Mouse (Mus musculus): ENCODE data around the gene Gigyf2. TPM values are rescaled to one million over a fixed set of nuclear protein-coding genes. Genes with fewer than 3 reads are reported as not detected.
A peak's percentile ranks its signal among the peaks of the same experiment; 100 is the strongest.

Gene Gigyf2
- polyA plus RNA-seq, 1 experiment from 2014 or later: 62.9 TPM

DNA sequence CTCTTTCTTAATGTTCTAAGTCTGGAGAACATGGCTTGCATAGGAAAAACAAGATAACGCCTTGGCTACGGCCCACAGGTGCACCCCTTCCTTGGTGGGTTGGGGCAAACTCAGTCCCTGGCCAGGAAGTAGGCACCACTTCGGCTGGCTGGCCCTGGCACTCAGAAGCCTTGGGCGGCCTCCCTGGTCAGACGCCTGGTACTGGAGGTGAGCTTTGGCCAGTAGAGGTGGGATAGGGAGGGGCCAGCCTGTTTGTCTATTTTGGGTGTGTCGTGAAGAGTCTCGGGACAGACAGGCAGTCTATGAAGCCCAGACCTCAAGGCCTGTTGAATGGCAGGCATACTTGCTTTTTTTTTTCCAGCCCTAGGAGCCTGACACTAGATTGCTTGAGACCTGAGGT lies 145.8 kb downstream of the Gigyf2 start:
- Histone ChIP-seq H3K27me3 (ENCODE audit: control insufficient read depth, insufficient read depth, low read length) (peaks cover 17% of the 10 kb centered on the region), H3K36me3 (ENCODE audit: control insufficient read depth, insufficient read depth, low read length) (no peaks in the 10 kb centered on the region), H3K9ac (ENCODE audit: low read length) (no peak overlapping the region), H3K4me3 (ENCODE audit: low read depth, low read length) (no peak overlapping the region), H3K9me3 (ENCODE audit: control insufficient read depth, low read length) (no peaks in the 10 kb centered on the region), H3K27ac (ENCODE audit: low read depth, low read length) (no peak overlapping the region), H3K4me1 (ENCODE audit: control insufficient read depth, insufficient read depth, low read length) (peaks cover 5% of the 10 kb centered on the region), H3K4me2 (ENCODE audit: low read depth) (no peak overlapping the region)
- DNase-seq (ENCODE audit: low spot score) (no peak), ATAC-seq (ENCODE audit: insufficient read depth, low FRiP score, low TSS enrichment) (no peak)
- WGBS: 82% methylated on average over 7 of the region's 7 CpGs

DNA sequence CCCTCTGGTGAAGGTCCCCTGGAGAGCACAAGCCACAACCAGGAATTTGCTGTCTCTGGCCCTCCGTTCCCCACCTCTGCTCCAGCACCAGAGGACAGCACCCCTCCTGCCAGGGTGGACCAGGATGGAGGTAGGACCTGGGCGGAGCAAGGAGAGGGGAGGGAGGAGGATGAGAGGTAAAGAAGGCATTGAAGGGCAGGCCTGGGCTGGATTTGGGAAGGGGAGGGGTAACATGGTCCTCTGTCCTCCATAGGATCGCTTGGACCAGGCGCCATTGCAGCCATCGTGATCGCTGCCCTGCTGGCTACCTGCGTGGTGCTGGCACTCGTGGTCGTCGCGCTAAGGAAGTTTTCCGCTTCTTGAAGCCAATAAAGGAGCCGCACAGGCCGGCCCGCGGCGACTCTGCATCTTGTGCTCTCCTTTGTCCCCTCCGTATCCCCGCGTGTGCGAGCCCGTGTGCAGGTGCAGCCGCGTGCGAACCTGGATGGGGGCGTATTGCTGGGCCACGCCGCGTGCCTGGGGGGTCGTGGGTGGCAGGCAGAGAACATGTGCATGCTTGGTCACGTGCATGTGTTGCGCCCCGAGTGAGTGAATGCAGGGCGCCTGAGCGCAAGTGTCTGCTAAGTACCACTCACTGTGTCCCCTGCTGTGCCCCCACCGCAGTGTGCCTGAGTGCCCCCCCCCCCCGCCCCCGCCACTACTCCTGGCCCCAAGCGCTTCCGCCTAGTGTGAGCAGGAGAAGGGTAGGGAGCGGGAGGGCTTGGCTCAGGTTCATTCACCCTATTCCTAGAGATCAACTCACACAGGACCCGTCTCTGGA lies 148.5 kb downstream of the Gigyf2 start:
- no peaks in the 10 kb centered on the region for H3K36me3 ChIP-seq (ENCODE audit: control insufficient read depth, insufficient read depth, low read length)
- H3K4me1 ChIP-seq (ENCODE audit: control insufficient read depth, insufficient read depth, low read length): peaks cover 5% of the 10 kb centered on the region
- DNase-seq (ENCODE audit: low spot score): peak; percentile 32
- peak overlapping the region; percentile 71 for H3K4me2 ChIP-seq (ENCODE audit: low read depth)
- WGBS: 3% methylated on average over 40 of the region's 42 CpGs
- H3K9ac ChIP-seq (ENCODE audit: low read length): peak overlapping the region; percentile 47
- no peak overlapping the region for H3K27ac ChIP-seq (ENCODE audit: low read depth, low read length)
- H3K9me3 ChIP-seq (ENCODE audit: control insufficient read depth, low read length): no peaks in the 10 kb centered on the region
- H3K4me3 ChIP-seq (ENCODE audit: low read depth, low read length): peak overlapping the region; percentile 32
- H3K27me3 ChIP-seq (ENCODE audit: control insufficient read depth, insufficient read depth, low read length): peaks cover 17% of the 10 kb centered on the region
- ATAC-seq (ENCODE audit: insufficient read depth, low FRiP score, low TSS enrichment): no peak; the same call in 1 of the 2 replicates

- Histone ChIP-seq H3K9me3 (ENCODE audit: control insufficient read depth, low read length) (no peaks in the 10 kb centered on the region), H3K4me1 (ENCODE audit: control insufficient read depth, insufficient read depth, low read length) (no peaks in the 10 kb centered on the region), H3K27ac (ENCODE audit: low read depth, low read length) (no peak overlapping the region), H3K4me2 (ENCODE audit: low read depth) (no peak overlapping the region), H3K4me3 (ENCODE audit: low read depth, low read length) (no peak overlapping the region), H3K9ac (ENCODE audit: low read length) (no peak overlapping the region), H3K27me3 (ENCODE audit: control insufficient read depth, insufficient read depth, low read length) (no peaks in the 10 kb centered on the region), H3K36me3 (ENCODE audit: control insufficient read depth, insufficient read depth, low read length) (no peaks in the 10 kb centered on the region)
- no peak for DNase-seq (ENCODE audit: low spot score)
- ATAC-seq (ENCODE audit: insufficient read depth, low FRiP score, low TSS enrichment): no peak
- 85% methylated on average over 4 of the region's 4 CpGs for WGBS
Measured at GRCm38 (mm10) chr1:87482546-87482945, 155.7 kb downstream of the Gigyf2 start.

DNA sequence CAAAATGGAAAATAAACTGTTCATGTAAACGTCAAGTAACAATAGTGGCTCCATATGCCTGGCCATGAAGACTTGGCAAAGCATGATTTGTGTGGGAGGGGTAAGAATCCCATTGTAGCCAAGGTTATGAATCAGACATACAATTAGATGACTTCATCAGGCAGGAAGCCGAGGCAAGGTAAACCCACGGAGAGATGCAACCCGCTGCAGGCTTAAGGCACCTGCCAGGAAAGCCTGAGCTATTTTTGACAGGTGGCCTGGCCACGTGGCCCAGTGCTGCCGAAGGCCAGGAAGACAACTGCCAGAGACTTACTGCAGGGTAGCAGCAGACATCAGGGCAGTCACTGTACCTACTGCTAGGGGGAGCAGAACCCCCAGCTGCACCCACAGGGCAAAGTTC lies 159.6 kb downstream of the Gigyf2 start:
- no peak overlapping the region for H3K4me3 ChIP-seq (ENCODE audit: low read depth, low read length)
- H3K9ac ChIP-seq (ENCODE audit: low read length): no peak overlapping the region
- DNase-seq (ENCODE audit: low spot score) (no peak), ATAC-seq (ENCODE audit: insufficient read depth, low FRiP score, low TSS enrichment) (no peak)
- H3K27ac ChIP-seq (ENCODE audit: low read depth, low read length): no peak overlapping the region
- no peak overlapping the region for H3K4me2 ChIP-seq (ENCODE audit: low read depth)
- H3K9me3 ChIP-seq (ENCODE audit: control insufficient read depth, low read length): no peaks in the 10 kb centered on the region
- H3K4me1 ChIP-seq (ENCODE audit: control insufficient read depth, insufficient read depth, low read length): no peaks in the 10 kb centered on the region
- H3K27me3 ChIP-seq (ENCODE audit: control insufficient read depth, insufficient read depth, low read length): no peaks in the 10 kb centered on the region
- WGBS: 81% methylated on average over 6 of the region's 6 CpGs
- H3K36me3 ChIP-seq (ENCODE audit: control insufficient read depth, insufficient read depth, low read length): no peaks in the 10 kb centered on the region

- Histone ChIP-seq H3K4me3 (ENCODE audit: low read depth, low read length) (no peak overlapping the region), H3K27ac (ENCODE audit: low read depth, low read length) (no peak overlapping the region), H3K36me3 (ENCODE audit: control insufficient read depth, insufficient read depth, low read length) (no peaks in the 10 kb centered on the region), H3K27me3 (ENCODE audit: control insufficient read depth, insufficient read depth, low read length) (no peaks in the 10 kb centered on the region), H3K4me1 (ENCODE audit: control insufficient read depth, insufficient read depth, low read length) (no peaks in the 10 kb centered on the region), H3K4me2 (ENCODE audit: low read depth) (no peak overlapping the region), H3K9me3 (ENCODE audit: control insufficient read depth, low read length) (no peaks in the 10 kb centered on the region), H3K9ac (ENCODE audit: low read length) (no peak overlapping the region)
- WGBS: 93% methylated on average over 3 of the region's 3 CpGs
- DNase-seq (ENCODE audit: low spot score) (no peak), ATAC-seq (ENCODE audit: insufficient read depth, low FRiP score, low TSS enrichment) (no peak)
Measured at GRCm38 (mm10) chr1:87492285-87492684, 165.5 kb downstream of the Gigyf2 start.

- no peaks in the 10 kb centered on the region for H3K36me3 ChIP-seq (ENCODE audit: control insufficient read depth, insufficient read depth, low read length)
- DNase-seq (ENCODE audit: low spot score) (no peak), ATAC-seq (ENCODE audit: insufficient read depth, low FRiP score, low TSS enrichment) (no peak)
- no peaks in the 10 kb centered on the region for H3K9me3 ChIP-seq (ENCODE audit: control insufficient read depth, low read length)
- H3K27me3 ChIP-seq (ENCODE audit: control insufficient read depth, insufficient read depth, low read length): no peaks in the 10 kb centered on the region
- H3K9ac ChIP-seq (ENCODE audit: low read length): no peak overlapping the region
- H3K4me1 ChIP-seq (ENCODE audit: control insufficient read depth, insufficient read depth, low read length): no peaks in the 10 kb centered on the region
- H3K4me3 ChIP-seq (ENCODE audit: low read depth, low read length): no peak overlapping the region
- WGBS: 79% methylated on average over 4 of the region's 4 CpGs
- no peak overlapping the region for H3K27ac ChIP-seq (ENCODE audit: low read depth, low read length)
- H3K4me2 ChIP-seq (ENCODE audit: low read depth): no peak overlapping the region
Measured at GRCm38 (mm10) chr1:87493542-87493941, 166.7 kb downstream of the Gigyf2 start.

Other genes with a start within 250 kb of the Gigyf2 start
- gene Alppl2, start 237.1 kb upstream of the Gigyf2 start, polyA plus RNA-seq (2014; fragmentation: Nextera tagmentation; extraction: Ambion mirVana): not detected in 2 replicates
- gene Alpi, start 225.4 kb upstream of the Gigyf2 start, polyA plus RNA-seq (2014; fragmentation: Nextera tagmentation; extraction: Ambion mirVana): not detected in 2 replicates
- not detected in 2 replicates for gene Akp3, start 202.0 kb upstream of the Gigyf2 start, polyA plus RNA-seq (2014; fragmentation: Nextera tagmentation; extraction: Ambion mirVana)
- 28.3 and 36.8 TPM in 2 replicates for gene Ecel1, start 170.5 kb upstream of the Gigyf2 start, polyA plus RNA-seq (2014; fragmentation: Nextera tagmentation; extraction: Ambion mirVana)
- 0.46 and 0.88 TPM in 2 replicates for gene Prss56, start 143.7 kb upstream of the Gigyf2 start, polyA plus RNA-seq (2014; fragmentation: Nextera tagmentation; extraction: Ambion mirVana)
- gene Chrnd, start 136.4 kb upstream of the Gigyf2 start, polyA plus RNA-seq (2014; fragmentation: Nextera tagmentation; extraction: Ambion mirVana): 0.40 and 0.45 TPM in 2 replicates
- 5.0 TPM in 2 replicates for gene Chrng, start 122.3 kb upstream of the Gigyf2 start, polyA plus RNA-seq (2014; fragmentation: Nextera tagmentation; extraction: Ambion mirVana)
- gene Eif4e2, start 113.1 kb upstream of the Gigyf2 start, polyA plus RNA-seq (2014; fragmentation: Nextera tagmentation; extraction: Ambion mirVana): 129 and 135 TPM in 2 replicates
- gene Efhd1, start 62.6 kb upstream of the Gigyf2 start, polyA plus RNA-seq (2014; fragmentation: Nextera tagmentation; extraction: Ambion mirVana): 0.51 and 0.58 TPM in 2 replicates
- 0.46 TPM in 1 of 2 replicates, not detected in the other for gene Kcnj13, start 67.7 kb downstream of the Gigyf2 start, polyA plus RNA-seq (2014; fragmentation: Nextera tagmentation; extraction: Ambion mirVana)
- not detected in 2 replicates for gene Snorc, start 143.3 kb downstream of the Gigyf2 start, polyA plus RNA-seq (2014; fragmentation: Nextera tagmentation; extraction: Ambion mirVana)
- not detected in 2 replicates for gene Neu2, start 182.9 kb downstream of the Gigyf2 start, polyA plus RNA-seq (2014; fragmentation: Nextera tagmentation; extraction: Ambion mirVana)
- 1.6 and 1.9 TPM in 2 replicates for gene Ngef, start 246.9 kb downstream of the Gigyf2 start, polyA plus RNA-seq (2014; fragmentation: Nextera tagmentation; extraction: Ambion mirVana)